Mouse (Mus musculus) forebrain, embryonic 11.5 days (tissue): ENCODE results near the gene Slc4a1. TPM values are rescaled to one million over a fixed set of nuclear protein-coding genes. Genes with fewer than 3 reads are reported as not detected.

Experiments
- ATAC-seq: fragments of 200-750 bp; cut with Nextera tagmentation; replicated peaks from 2 replicates; pipeline ENCODE4 v1.8.0; 2017; ENCODE audit warnings: moderate TSS enrichment; ENCODE audit not compliant: low FRiP score
- DNase-seq: peaks from one replicate; pipeline ENCODE4 v3.0.0-alpha.2; 2017; ENCODE audit warnings: low spot score
- H3K27ac ChIP-seq: fragments of 300-500 bp; sonication (generic); 2 replicates; pipeline ENCODE4 v1.5.1; 2014; ENCODE audit warnings: low read depth, low read length
- H3K27me3 ChIP-seq: fragments of 300-500 bp; sonication (generic); 2 replicates; pipeline ENCODE4 v1.6.1; 2014; ENCODE audit warnings: mild to moderate bottlenecking, low read length, mixed read lengths; ENCODE audit not compliant: control insufficient read depth, insufficient read depth
- H3K36me3 ChIP-seq: fragments of 300-500 bp; sonication (generic); 2 replicates; pipeline ENCODE4 v1.6.1; 2014; ENCODE audit warnings: mild to moderate bottlenecking, low read length, moderate library complexity, mixed read lengths; ENCODE audit not compliant: control insufficient read depth, insufficient read depth
- H3K4me1 ChIP-seq: fragments of 300-500 bp; sonication (generic); replicated peaks from 2 replicates; pipeline ENCODE4 v1.6.1; 2014; ENCODE audit warnings: low read length, mixed read lengths; ENCODE audit not compliant: control insufficient read depth, insufficient read depth
- H3K4me2 ChIP-seq: fragments of 300-500 bp; sonication (generic); 2 replicates; pipeline ENCODE4 v1.6.1; 2014; ENCODE audit warnings: low read depth, mild to moderate bottlenecking, low read length, moderate library complexity, mixed read lengths; ENCODE audit not compliant: severe bottlenecking
- H3K4me3 ChIP-seq: fragments of 300-500 bp; sonication (generic); 2 replicates; pipeline ENCODE4 v1.5.1; 2014; ENCODE audit warnings: low read depth, low read length
- H3K9ac ChIP-seq: fragments of 300-500 bp; sonication (generic); 2 replicates; pipeline ENCODE4 v1.6.1; 2014; ENCODE audit warnings: low read length
- H3K9me3 ChIP-seq: fragments of 300-500 bp; sonication (generic); 2 replicates; pipeline ENCODE4 v1.6.1; 2016; ENCODE audit warnings: low read length, mixed read lengths; ENCODE audit not compliant: control insufficient read depth
- WGBS: fragments of 180-500 bp; shearing (Covaris S2); extraction: QIAGEN DNeasy Blood & Tissue Kit; methylation state at CpG from one replicate; pipeline ENCODE4 v1.1.7; 2014; 5-methylcytosine and 5-hydroxymethylcytosine counted together
- polyA plus RNA-seq: library from polyadenylated mRNA; unstranded; fragments of >200 nt; fragmentation: Nextera tagmentation; extraction: Ambion mirVana; gene quantifications from 2 replicates; pipeline ENCODE4 v1.2.1, GENCODE M21; 2014

Gene Slc4a1
- polyA plus RNA-seq, 1 experiment from 2014 or later: 33.8 TPM

DNA sequence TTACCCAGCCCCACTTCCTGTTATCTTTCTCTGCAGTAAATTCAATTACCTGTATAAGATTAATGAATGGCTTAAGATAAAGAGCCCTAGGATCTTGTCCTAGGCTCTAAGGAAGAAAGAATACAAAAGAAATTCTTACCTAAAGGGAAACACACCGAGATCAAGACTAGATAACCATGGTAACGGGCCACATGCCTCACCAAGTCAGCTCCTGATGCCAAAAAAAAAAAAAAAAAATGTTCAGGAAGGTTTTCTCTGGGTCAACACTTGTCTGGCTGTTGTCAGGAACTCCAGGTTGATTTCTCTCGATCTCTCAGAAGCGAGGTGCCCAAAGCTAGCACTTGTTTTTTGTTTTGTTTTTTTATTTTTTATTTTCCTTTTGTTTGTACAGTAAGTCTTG lies 32.0 kb downstream of the Slc4a1 start:
- 66% methylated on average over 4 of the region's 4 CpGs for WGBS
- Histone ChIP-seq H3K36me3 (no peaks in the 10 kb centered on the region), H3K27me3 (no peaks in the 10 kb centered on the region), H3K9me3 (no peaks in the 10 kb centered on the region), H3K4me3 (no peak overlapping the region), H3K4me1 (no peaks in the 10 kb centered on the region), H3K27ac (no peak overlapping the region), H3K9ac (no peak overlapping the region), H3K4me2 (no peak overlapping the region)
- ATAC-seq: no peak
- DNase-seq: no peak

DNA sequence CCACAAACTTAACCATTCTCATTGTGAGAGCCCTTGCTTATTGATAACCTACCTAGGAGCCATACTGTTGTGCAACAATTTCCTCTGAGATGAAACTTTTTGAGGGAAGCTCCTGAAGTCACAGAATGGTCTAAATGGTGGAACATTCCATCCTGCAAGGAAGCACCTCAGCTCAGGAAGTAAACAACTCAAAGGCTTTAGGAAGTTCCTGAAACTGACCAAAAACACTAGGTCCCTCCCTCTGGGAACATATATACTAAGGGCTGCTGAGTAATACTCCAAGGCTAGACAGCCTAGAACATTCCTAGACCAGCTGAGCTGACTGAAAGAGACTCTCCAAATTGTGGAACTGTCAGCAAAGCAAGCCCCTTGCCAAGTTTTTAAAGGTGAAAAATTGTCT lies 32.9 kb downstream of the Slc4a1 start:
- no peak overlapping the region for H3K4me2 ChIP-seq
- no peaks in the 10 kb centered on the region for H3K9me3 ChIP-seq
- no peak overlapping the region for H3K9ac ChIP-seq
- no peaks in the 10 kb centered on the region for H3K36me3 ChIP-seq
- DNase-seq (no peak), ATAC-seq (no peak)
- H3K4me3 ChIP-seq: no peak overlapping the region
- H3K27me3 ChIP-seq: no peaks in the 10 kb centered on the region
- H3K4me1 ChIP-seq: no peaks in the 10 kb centered on the region
- H3K27ac ChIP-seq: no peak overlapping the region

DNA sequence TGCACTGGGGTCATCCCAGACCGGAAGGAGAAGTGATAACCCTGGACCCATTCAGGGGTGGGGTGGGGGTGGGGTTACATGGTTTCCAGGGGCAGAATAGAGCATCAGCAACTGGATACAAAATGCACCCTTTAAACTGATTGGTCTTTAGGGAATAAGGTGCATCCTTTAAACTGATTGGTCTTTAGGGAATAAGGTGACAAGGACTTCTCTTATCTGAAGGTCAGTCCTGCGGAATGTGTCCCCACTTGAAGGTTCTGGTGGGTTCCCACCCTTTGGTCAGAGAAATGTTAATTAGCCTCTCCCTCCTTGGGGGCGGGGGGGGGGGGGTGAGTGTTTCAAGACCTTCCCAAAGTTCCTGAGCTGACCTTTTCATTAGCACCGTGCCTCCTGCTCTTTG lies 34.2 kb downstream of the Slc4a1 start:
- Histone ChIP-seq H3K36me3 (no peaks in the 10 kb centered on the region), H3K4me3 (no peak overlapping the region), H3K4me1 (no peaks in the 10 kb centered on the region), H3K27me3 (no peaks in the 10 kb centered on the region), H3K4me2 (no peak overlapping the region), H3K9me3 (no peaks in the 10 kb centered on the region), H3K9ac (no peak overlapping the region), H3K27ac (no peak overlapping the region)
- no peak for ATAC-seq
- WGBS: 62% methylated on average over 4 of the region's 4 CpGs
- no peak for DNase-seq

DNA sequence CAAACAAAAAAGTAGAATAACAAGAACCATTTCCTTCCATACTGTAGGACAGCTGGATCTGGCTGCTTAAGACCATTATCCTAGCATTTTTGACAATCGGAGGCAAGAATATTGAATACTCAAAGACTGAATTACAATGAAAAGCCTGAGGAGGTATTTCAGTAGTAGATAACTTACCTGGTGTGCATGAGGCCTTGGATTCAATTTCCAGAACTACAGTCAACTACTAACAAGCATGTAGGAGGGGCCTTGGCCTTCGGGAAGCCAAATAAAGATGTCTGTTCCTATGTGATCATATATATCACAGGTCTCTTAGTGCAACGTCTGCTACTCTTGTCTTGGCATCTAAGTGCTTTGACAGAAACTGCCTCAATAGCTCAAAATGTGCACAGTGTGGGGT lies 36.0 kb downstream of the Slc4a1 start:
- H3K4me1 ChIP-seq: no peaks in the 10 kb centered on the region
- H3K4me2 ChIP-seq: no peak overlapping the region
- H3K4me3 ChIP-seq: no peak overlapping the region
- H3K9me3 ChIP-seq: no peaks in the 10 kb centered on the region
- ATAC-seq (no peak), DNase-seq (no peak)
- no peaks in the 10 kb centered on the region for H3K27me3 ChIP-seq
- H3K36me3 ChIP-seq: no peaks in the 10 kb centered on the region
- 83% methylated on average over 3 of the region's 3 CpGs for WGBS
- H3K9ac ChIP-seq: no peak overlapping the region
- no peak overlapping the region for H3K27ac ChIP-seq

DNA sequence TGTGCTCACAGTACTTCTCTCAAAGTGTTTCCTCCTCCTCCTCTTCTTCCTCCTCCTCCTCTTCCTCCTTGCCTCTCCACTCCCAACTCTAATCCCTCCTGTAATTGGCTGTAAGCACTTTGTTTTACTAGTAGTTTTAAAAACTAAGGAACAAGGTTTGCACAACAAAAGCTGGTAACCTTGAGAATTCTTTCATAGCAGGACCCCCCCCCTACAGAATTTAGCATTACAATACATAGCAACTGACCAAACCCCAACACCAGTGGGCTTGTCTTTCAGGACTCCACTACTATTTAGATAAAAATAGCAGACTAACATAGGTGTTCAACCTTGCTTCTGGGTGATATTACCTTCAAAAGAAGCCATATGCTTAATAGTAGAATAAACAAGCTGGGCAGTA lies 36.5 kb downstream of the Slc4a1 start:
- H3K4me1 ChIP-seq: no peaks in the 10 kb centered on the region
- no peak overlapping the region for H3K27ac ChIP-seq
- H3K9me3 ChIP-seq: no peaks in the 10 kb centered on the region
- ATAC-seq (no peak), DNase-seq (no peak)
- H3K9ac ChIP-seq: no peak overlapping the region
- H3K4me3 ChIP-seq: no peak overlapping the region
- no peak overlapping the region for H3K4me2 ChIP-seq
- H3K36me3 ChIP-seq: no peaks in the 10 kb centered on the region
- H3K27me3 ChIP-seq: no peaks in the 10 kb centered on the region

DNA sequence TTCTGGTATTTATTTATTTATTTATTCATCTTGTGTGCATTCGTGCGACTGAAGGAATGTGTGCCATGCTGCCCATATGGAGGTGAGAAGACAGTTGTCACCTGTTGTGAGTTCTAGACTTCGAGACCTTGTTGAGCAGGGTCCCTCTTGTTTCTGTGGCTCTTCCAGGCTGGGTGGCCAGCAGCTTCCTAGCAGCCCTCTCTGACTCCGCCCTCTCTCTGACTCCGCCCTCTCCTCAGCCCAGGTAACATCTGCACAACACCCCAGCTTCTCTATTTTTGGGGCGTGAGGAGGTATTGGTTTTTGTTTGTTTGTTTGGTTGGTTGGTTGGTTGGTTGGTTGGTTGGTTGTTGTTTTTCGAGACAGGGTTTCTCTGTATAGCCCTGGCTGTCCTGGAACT lies 38.2 kb downstream of the Slc4a1 start:
- Histone ChIP-seq H3K27ac (no peak overlapping the region), H3K27me3 (no peaks in the 10 kb centered on the region), H3K4me1 (no peaks in the 10 kb centered on the region), H3K9me3 (no peaks in the 10 kb centered on the region), H3K4me2 (no peak overlapping the region), H3K9ac (no peak overlapping the region), H3K36me3 (no peaks in the 10 kb centered on the region), H3K4me3 (no peak overlapping the region)
- no peak for ATAC-seq
- WGBS: 85% methylated on average over 7 of the region's 7 CpGs
- no peak for DNase-seq

DNA sequence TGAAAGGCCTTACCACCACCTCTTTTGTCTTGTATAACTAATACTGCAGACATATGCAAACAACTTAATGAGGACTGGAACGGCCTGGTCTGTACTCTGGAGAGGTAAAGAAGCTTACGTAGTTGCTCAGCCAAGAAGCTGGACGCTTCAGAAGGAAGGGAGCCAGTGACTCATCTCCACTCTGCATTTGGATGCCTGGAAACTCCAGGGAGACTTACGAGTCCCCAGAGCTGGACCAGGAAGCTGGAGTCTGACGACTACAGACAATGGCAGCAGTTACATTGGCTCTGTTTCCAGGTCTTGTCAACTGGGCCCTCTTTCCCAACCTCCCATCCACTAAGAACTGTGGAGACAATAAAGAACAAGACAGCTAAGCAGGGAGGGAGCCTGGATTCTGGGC lies 38.8 kb downstream of the Slc4a1 start:
- Histone ChIP-seq H3K27ac (no peak overlapping the region), H3K9me3 (no peaks in the 10 kb centered on the region), H3K4me3 (no peak overlapping the region), H3K9ac (no peak overlapping the region), H3K4me2 (no peak overlapping the region), H3K27me3 (no peaks in the 10 kb centered on the region), H3K36me3 (no peaks in the 10 kb centered on the region), H3K4me1 (no peaks in the 10 kb centered on the region)
- DNase-seq: no peak
- ATAC-seq: no peak
- 67% methylated on average over 5 of the region's 5 CpGs for WGBS

DNA sequence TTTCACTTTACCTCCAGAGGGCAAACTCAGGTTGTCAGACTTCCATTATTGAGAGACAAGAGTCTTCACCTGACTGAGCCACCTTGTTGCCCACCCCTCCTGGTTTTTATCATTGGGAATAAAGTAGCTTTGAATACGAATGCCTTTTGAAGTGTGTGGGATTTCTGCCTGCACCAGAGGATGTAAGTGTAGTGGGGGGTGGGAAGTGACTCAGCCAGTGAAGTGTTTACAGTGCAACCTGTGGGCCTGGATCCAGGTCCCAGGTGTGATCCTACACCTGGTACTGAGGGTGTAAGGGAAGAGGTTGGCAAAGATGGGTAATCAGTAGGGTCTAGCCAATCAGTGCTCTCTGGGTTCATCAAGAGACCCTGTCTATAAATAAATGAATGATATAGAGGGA lies 42.5 kb downstream of the Slc4a1 start:
- H3K27me3 ChIP-seq: no peaks in the 10 kb centered on the region
- no peaks in the 10 kb centered on the region; the same call in 1 of the 2 replicates for H3K4me1 ChIP-seq
- H3K4me3 ChIP-seq: no peak overlapping the region
- 97% methylated on average over 1 of the region's 1 CpGs for WGBS
- ATAC-seq: no peak
- no peaks in the 10 kb centered on the region for H3K9me3 ChIP-seq
- no peaks in the 10 kb centered on the region for H3K36me3 ChIP-seq
- no peak overlapping the region for H3K9ac ChIP-seq
- DNase-seq: no peak
- no peak overlapping the region for H3K27ac ChIP-seq
- no peak overlapping the region for H3K4me2 ChIP-seq

DNA sequence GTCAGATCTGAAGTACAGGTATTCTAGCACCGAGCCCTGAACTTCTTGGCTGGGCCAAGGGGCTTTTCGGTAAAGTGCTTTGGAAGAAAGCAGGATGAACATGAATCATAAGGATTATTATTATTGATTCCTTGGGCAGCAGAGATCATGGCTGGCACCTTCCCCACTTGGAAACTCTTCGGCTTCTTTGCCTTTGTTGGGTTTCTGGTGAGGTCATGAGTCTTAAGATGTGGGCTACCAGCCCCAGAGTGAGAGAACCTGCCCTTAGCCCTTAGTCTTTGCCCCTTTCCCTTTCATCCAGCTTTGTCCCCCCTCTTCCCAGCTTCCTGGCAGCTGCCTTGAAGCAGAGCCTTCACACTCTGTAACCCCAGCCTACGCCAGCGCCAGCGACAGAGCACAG lies 44.1 kb downstream of the Slc4a1 start:
- Histone ChIP-seq H3K4me1 (no peaks in the 10 kb centered on the region; the same call in 1 of the 2 replicates), H3K4me2 (no peak overlapping the region), H3K4me3 (no peak overlapping the region), H3K9ac (no peak overlapping the region), H3K27ac (no peak overlapping the region), H3K27me3 (no peaks in the 10 kb centered on the region), H3K36me3 (no peaks in the 10 kb centered on the region), H3K9me3 (no peaks in the 10 kb centered on the region)
- DNase-seq (no peak), ATAC-seq (no peak)
- 82% methylated on average over 6 of the region's 6 CpGs for WGBS
